Mouse (Mus musculus): ENCODE data around the gene Tnnt1. TPM values are rescaled to one million over a fixed set of nuclear protein-coding genes. Genes with fewer than 3 reads are reported as not detected.

Tnnt1 gene
- total RNA-seq, 2 experiments from 2014 or later, result 1.3 to 3.8 TPM

GRCm38 (mm10) chr7:4464194-4464824 lies 51.9 kb downstream of the Tnnt1 start:
- no peak for ATAC-seq (replicated peaks; ENCODE audit: low FRiP score, poor library complexity, severe bottlenecking)

GRCm38 (mm10) chr7:4460576-4461434 lies 55.4 kb downstream of the Tnnt1 start, which contains the start of gene Eps8l1:
Gene Eps8l1, plus strand, starts transcription at chr7:4460674.
- ATAC-seq (replicated peaks; ENCODE audit: low FRiP score, poor library complexity, severe bottlenecking), result peak; percentile 82

Other genes starting within 250 kb of the Tnnt1 start
- gene Ncr1, start 178.7 kb downstream of the Tnnt1 start, total RNA-seq (2015; ENCODE audit: low replicate concordance), result 3.8 and 4.0 TPM in 2 replicates
- 0.85 and 1.3 TPM in 2 replicates for gene Ncr1, start 178.7 kb downstream of the Tnnt1 start, total RNA-seq (2017; ENCODE audit: low replicate concordance)
- gene Gp6, start 118.6 kb downstream of the Tnnt1 start, total RNA-seq (2015; ENCODE audit: low replicate concordance), result not detected in 2 replicates
- 0.09 and 0.56 TPM in 2 replicates for gene Gp6, start 118.6 kb downstream of the Tnnt1 start, total RNA-seq (2017; ENCODE audit: low replicate concordance)
- gene Rdh13, start 70.7 kb downstream of the Tnnt1 start, total RNA-seq (2015; ENCODE audit: low replicate concordance), result 0.77 and 3.6 TPM in 2 replicates
- gene Rdh13, start 70.7 kb downstream of the Tnnt1 start, total RNA-seq (2017; ENCODE audit: low replicate concordance), result 2.6 and 3.5 TPM in 2 replicates
- gene Eps8l1, start 55.7 kb downstream of the Tnnt1 start, total RNA-seq (2015; ENCODE audit: low replicate concordance), result 17.1 and 19.4 TPM in 2 replicates
- gene Eps8l1, start 55.7 kb downstream of the Tnnt1 start, total RNA-seq (2017; ENCODE audit: low replicate concordance), result 36.6 and 47.0 TPM in 2 replicates
- 37.2 and 45.3 TPM in 2 replicates for gene Ppp1r12c, start 14.7 kb downstream of the Tnnt1 start, total RNA-seq (2015; ENCODE audit: low replicate concordance)
- 41.3 and 52.0 TPM in 2 replicates for gene Ppp1r12c, start 14.7 kb downstream of the Tnnt1 start, total RNA-seq (2017; ENCODE audit: low replicate concordance)
- not detected in 2 replicates for gene Tnni3, start 7.8 kb upstream of the Tnnt1 start, total RNA-seq (2015; ENCODE audit: low replicate concordance)
- not detected in 2 replicates for gene Tnni3, start 7.8 kb upstream of the Tnnt1 start, total RNA-seq (2017; ENCODE audit: low replicate concordance)
- gene Dnaaf3, start 16.1 kb upstream of the Tnnt1 start, total RNA-seq (2015; ENCODE audit: low replicate concordance), result 1.2 TPM in 1 of 2 replicates, not detected in the other
- gene Dnaaf3, start 16.1 kb upstream of the Tnnt1 start, total RNA-seq (2017; ENCODE audit: low replicate concordance), result 0.28 TPM in 1 of 2 replicates, not detected in the other
- 1.7 TPM in 1 of 2 replicates, not detected in the other for gene Syt5, start 31.2 kb upstream of the Tnnt1 start, total RNA-seq (2015; ENCODE audit: low replicate concordance)
- not detected in 2 replicates for gene Syt5, start 31.2 kb upstream of the Tnnt1 start, total RNA-seq (2017; ENCODE audit: low replicate concordance)
- 0.96 TPM in 1 of 2 replicates, not detected in the other for gene Ptprh, start 87.7 kb upstream of the Tnnt1 start, total RNA-seq (2015; ENCODE audit: low replicate concordance)
- 1.4 and 1.7 TPM in 2 replicates for gene Ptprh, start 87.7 kb upstream of the Tnnt1 start, total RNA-seq (2017; ENCODE audit: low replicate concordance)
- 37.3 and 72.3 TPM in 2 replicates for gene Tmem86b, start 115.0 kb upstream of the Tnnt1 start, total RNA-seq (2015; ENCODE audit: low replicate concordance)
- 53.4 and 88.6 TPM in 2 replicates for gene Tmem86b, start 115.0 kb upstream of the Tnnt1 start, total RNA-seq (2017; ENCODE audit: low replicate concordance)
- gene Ppp6r1, start 142.6 kb upstream of the Tnnt1 start, total RNA-seq (2015; ENCODE audit: low replicate concordance), result 31.6 and 45.3 TPM in 2 replicates
- gene Ppp6r1, start 142.6 kb upstream of the Tnnt1 start, total RNA-seq (2017; ENCODE audit: low replicate concordance), result 37.3 and 47.0 TPM in 2 replicates
- gene Hspbp1, start 168.7 kb upstream of the Tnnt1 start, total RNA-seq (2015; ENCODE audit: low replicate concordance), result 5.0 and 8.3 TPM in 2 replicates
- 3.1 and 9.1 TPM in 2 replicates for gene Hspbp1, start 168.7 kb upstream of the Tnnt1 start, total RNA-seq (2017; ENCODE audit: low replicate concordance)
- gene Brsk1, start 174.2 kb upstream of the Tnnt1 start, total RNA-seq (2015; ENCODE audit: low replicate concordance), result not detected in 2 replicates
- gene Brsk1, start 174.2 kb upstream of the Tnnt1 start, total RNA-seq (2017; ENCODE audit: low replicate concordance), result not detected in 2 replicates
- 1.7 and 6.7 TPM in 2 replicates for gene Tmem150b, start 208.9 kb upstream of the Tnnt1 start, total RNA-seq (2015; ENCODE audit: low replicate concordance)
- 2.1 and 2.7 TPM in 2 replicates for gene Tmem150b, start 208.9 kb upstream of the Tnnt1 start, total RNA-seq (2017; ENCODE audit: low replicate concordance)
- 11.3 and 15.9 TPM in 2 replicates for gene Kmt5c, start 223.7 kb upstream of the Tnnt1 start, total RNA-seq (2015; ENCODE audit: low replicate concordance)
- 32.0 and 42.2 TPM in 2 replicates for gene Kmt5c, start 223.7 kb upstream of the Tnnt1 start, total RNA-seq (2017; ENCODE audit: low replicate concordance)
- 33.2 and 44.4 TPM in 2 replicates for gene Cox6b2, start 236.7 kb upstream of the Tnnt1 start, total RNA-seq (2015; ENCODE audit: low replicate concordance)
- gene Cox6b2, start 236.7 kb upstream of the Tnnt1 start, total RNA-seq (2017; ENCODE audit: low replicate concordance), result 18.8 and 22.3 TPM in 2 replicates

Data from erythroblast, adult 5-6 weeks (primary cell).